ENCODE assay signal across 10 mouse cellular contexts in the genomic region with DNA sequence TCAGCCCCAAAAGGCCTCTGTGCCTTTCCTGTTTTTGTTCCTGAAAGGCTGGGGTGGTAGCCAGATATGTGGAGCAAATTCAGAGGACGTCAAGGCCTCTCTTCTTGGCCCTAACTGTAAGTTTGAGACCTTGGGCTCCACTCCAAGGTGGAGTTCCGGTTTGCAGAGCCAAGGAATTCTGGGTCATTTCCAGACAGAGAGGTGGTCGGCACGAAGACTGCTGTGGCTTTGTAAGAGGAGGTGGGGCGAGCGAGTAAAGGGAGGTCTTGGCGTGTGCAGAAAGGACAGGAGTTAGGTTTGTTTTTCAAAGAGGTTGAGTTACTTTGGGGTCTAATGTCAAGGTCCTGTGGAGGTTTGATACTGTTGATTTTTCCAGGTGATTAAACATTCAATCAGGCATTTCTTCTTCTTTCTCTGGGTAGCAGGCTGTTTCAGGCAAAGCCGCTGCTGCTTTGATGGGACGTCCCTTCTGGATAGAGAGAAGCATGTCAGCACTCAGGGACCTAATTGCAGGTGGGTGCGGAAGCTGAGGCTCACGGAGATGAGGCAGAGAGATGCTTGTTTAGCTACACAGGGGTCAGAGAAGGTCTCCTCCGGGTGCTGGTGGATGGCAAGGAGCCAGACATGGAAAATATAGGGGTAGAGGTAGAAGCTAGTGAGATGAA. TPM values are rescaled to one million over a fixed set of nuclear protein-coding genes. Genes with fewer than 3 reads are reported as not detected.
DNase-seq lines count a peak whose midpoint lies in the region; ATAC-seq lines count a peak whose summit lies in the region.
"Had no signal": no experiment of that assay in that cellular context is flagged by ENCODE, and none has a peak within 500 bp of the region (broad histone marks: within the 10 kb centered on the region; RNA-seq: fewer than 3 reads in every experiment).

No protein-coding gene starts in this region.

- no peak overlapping the region for H3K4me3 ChIP-seq in hindbrain, embryonic 14.5 days (replicated peaks; ENCODE audit: low read length)
- H3K4me3 ChIP-seq in hindbrain, embryonic 10.5 days: no peak overlapping the region
- H3K4me3 ChIP-seq in embryonic facial prominence, embryonic 14.5 days (ENCODE audit: low read depth, low read length): no peak overlapping the region

- 0 out of 2 replicates have a peak, but pooled peaks cover 4% of the 10 kb centered on the region for H3K4me1 ChIP-seq in hindbrain, embryonic 14.5 days (replicated peaks; ENCODE audit: control insufficient read depth, insufficient read depth, low read length)
- H3K4me1 ChIP-seq in hindbrain, embryonic 10.5 days (replicated peaks): peaks cover 30% of the 10 kb centered on the region
- H3K4me1 ChIP-seq in embryonic facial prominence, embryonic 14.5 days (ENCODE audit: control insufficient read depth, insufficient read depth, low read length): peaks cover 44% of the 10 kb centered on the region

- WGBS in hindbrain, embryonic 14.5 days: 54% methylated on average over 12 of the region's 12 CpGs
- WGBS in hindbrain, embryonic 10.5 days: 61% methylated on average over 12 of the region's 12 CpGs
- WGBS in embryonic facial prominence, embryonic 14.5 days: 34% methylated on average over 12 of the region's 12 CpGs

- no peaks in the 10 kb centered on the region for H3K9me3 ChIP-seq in hindbrain, embryonic 14.5 days (ENCODE audit: control insufficient read depth, low read length)
- H3K9me3 ChIP-seq in hindbrain, embryonic 10.5 days: no peaks in the 10 kb centered on the region
- H3K9me3 ChIP-seq in embryonic facial prominence, embryonic 14.5 days (ENCODE audit: control insufficient read depth, low read length): no peaks in the 10 kb centered on the region
- H3K9me3 ChIP-seq: G1E had no signal

- no peak overlapping the region for H3K27ac ChIP-seq in hindbrain, embryonic 14.5 days
- no peak overlapping the region for H3K27ac ChIP-seq in hindbrain, embryonic 10.5 days
- 0 out of 2 replicates have a peak overlapping the region, but pooled peaks have one; percentile 25 for H3K27ac ChIP-seq in embryonic facial prominence, embryonic 14.5 days (replicated peaks; ENCODE audit: low read depth, low read length)

- ATAC-seq in hindbrain, embryonic 14.5 days (ENCODE audit: low FRiP score): no peak
- ATAC-seq in embryonic facial prominence, embryonic 14.5 days (ENCODE audit: low read depth): peak; percentile 41; the same call in 1 of the 2 replicates

- H3K9ac ChIP-seq in hindbrain, embryonic 14.5 days: no peak overlapping the region
- no peak overlapping the region for H3K9ac ChIP-seq in embryonic facial prominence, embryonic 14.5 days (ENCODE audit: low read depth, low read length)

- no peak overlapping the region for H3K4me2 ChIP-seq in hindbrain, embryonic 14.5 days (replicated peaks)
- peak overlapping the region; percentile 14; the same call in 1 of the 2 replicates for H3K4me2 ChIP-seq in embryonic facial prominence, embryonic 14.5 days (ENCODE audit: low read depth, low read length)
- H3K4me2 ChIP-seq: liver, embryonic 11.5 days had no signal

- H3K27me3 ChIP-seq in hindbrain, embryonic 14.5 days (ENCODE audit: control insufficient read depth, insufficient read depth, low read length): no peaks in the 10 kb centered on the region
- peaks cover 10% of the 10 kb centered on the region for H3K27me3 ChIP-seq in hindbrain, embryonic 10.5 days (ENCODE audit: insufficient read depth, poor library complexity, severe bottlenecking)
- no peaks in the 10 kb centered on the region for H3K27me3 ChIP-seq in embryonic facial prominence, embryonic 14.5 days (replicated peaks; ENCODE audit: control insufficient read depth, insufficient read depth, low read length)

- DNase-seq in hindbrain, embryonic 14.5 days (ENCODE audit: low spot score): peak; percentile 35
- no peak for DNase-seq in hindbrain, embryonic 10.5 days (ENCODE audit: low spot score)
- DNase-seq in adrenal gland, adult 2 months: peak; percentile 86
- peak; percentile 83 for DNase-seq in embryonic facial prominence, embryonic 14.5 days (ENCODE audit: low spot score)
- DNase-seq in kidney, postnatal 25 days: peak; percentile 66 to 67
- DNase-seq in urinary bladder, postnatal 10 days (ENCODE audit: low spot score): no peak
- no peak for DNase-seq in embryo, embryonic 11 days
- DNase-seq: gastrocnemius, postnatal 36 days had no signal

- H3K36me3 ChIP-seq in hindbrain, embryonic 14.5 days (replicated peaks; ENCODE audit: control insufficient read depth, insufficient read depth): no peaks in the 10 kb centered on the region
- H3K36me3 ChIP-seq in hindbrain, embryonic 10.5 days: no peaks in the 10 kb centered on the region
- H3K36me3 ChIP-seq in embryonic facial prominence, embryonic 14.5 days (ENCODE audit: control insufficient read depth, insufficient read depth, low read length): no peaks in the 10 kb centered on the region
- H3K36me3 ChIP-seq: G1E had no signal

RNA-seq across cellular contexts. Expression of gene Eepd1, which starts 6.2 kb away (rescaled TPM):
- 8.8 and 11.1 TPM in 2 replicates for polyA plus RNA-seq in hindbrain, embryonic 14.5 days (2014; fragmentation: Nextera tagmentation; extraction: Ambion mirVana)
- 10.2 and 12.4 TPM in 2 replicates for polyA plus RNA-seq in hindbrain, embryonic 10.5 days (2016; fragmentation: Nextera tagmentation; extraction: Ambion mirVana)
- total RNA-seq in adrenal gland, adult 2 months (2021): 10 to 100 TPM; 28.4 to 32.8 TPM
- 26.1 and 36.0 TPM in 2 replicates for polyA plus RNA-seq in adrenal gland, adult 2 months (2012; rRNA removed)
- polyA plus RNA-seq in embryonic facial prominence, embryonic 14.5 days (2014; fragmentation: Nextera tagmentation; extraction: Ambion mirVana): 13.7 and 18.0 TPM in 2 replicates
- polyA plus RNA-seq: G1E had no signal

Comparison
In these comparisons a context has a peak if more than half of its experiments do, and no peak if none do; other contexts are left out.
1. DNase-seq: peak in hindbrain, embryonic 14.5 days (single experiment), adrenal gland, adult 2 months (single experiment), embryonic facial prominence, embryonic 14.5 days (single experiment) and kidney, postnatal 25 days (2 of 2); none in hindbrain, embryonic 10.5 days (single experiment), urinary bladder, postnatal 10 days (single experiment) and embryo, embryonic 11 days (single experiment).